Mouse (Mus musculus) testis, adult 2 months (tissue): ENCODE results near the gene Kbtbd4. TPM values are rescaled to one million over a fixed set of nuclear protein-coding genes. Genes with fewer than 3 reads are reported as not detected.
A peak's percentile ranks its signal among the peaks of the same experiment; 100 is the strongest.

ENCODE experiments used
- H3K27ac ChIP-seq: fragments of 200-500 bp; 2 replicates; pipeline ENCODE4 v1.5.1; 2012; ENCODE audit warnings: low read depth, low read length; ENCODE audit not compliant: control insufficient read depth, insufficient read depth
- H3K27me3 ChIP-seq: fragments of 200-500 bp; 2 replicates; pipeline ENCODE4 v1.6.1; 2012; ENCODE audit warnings: mild to moderate bottlenecking, low read length, moderate library complexity; ENCODE audit not compliant: control insufficient read depth, insufficient read depth
- H3K36me3 ChIP-seq: fragments of 200-500 bp; 2 replicates; pipeline ENCODE4 v1.6.1; 2012; ENCODE audit warnings: mild to moderate bottlenecking, low read length; ENCODE audit not compliant: control insufficient read depth, insufficient read depth
- H3K4me1 ChIP-seq: fragments of 200-500 bp; 2 replicates; pipeline ENCODE4 v1.6.1; 2012; ENCODE audit warnings: low read length; ENCODE audit not compliant: control insufficient read depth, insufficient read depth
- H3K4me3 ChIP-seq: fragments of 200-500 bp; 2 replicates; pipeline ENCODE4 v1.5.1; 2012; ENCODE audit warnings: low read depth, mild to moderate bottlenecking, low read length, moderate library complexity, mixed read lengths; ENCODE audit not compliant: control insufficient read depth
- CTCF ChIP-seq: fragments of 200-500 bp; IDR thresholded peaks from 2 replicates; pipeline ENCODE4 v1.5.1; 2012; ENCODE audit warnings: low read depth, mild to moderate bottlenecking, inconsistent platforms, low read length, moderate library complexity; ENCODE audit not compliant: control insufficient read depth, insufficient read depth, insufficient replicate concordance
- POLR2A ChIP-seq: fragments of 200-500 bp; IDR thresholded peaks from 2 replicates; pipeline ENCODE4 v1.6.1; 2012; ENCODE audit warnings: low read depth, mild to moderate bottlenecking, inconsistent platforms, low read length, moderate library complexity; ENCODE audit not compliant: control insufficient read depth
- polyA plus RNA-seq: library from polyadenylated mRNA; depleted of rRNA; stranded (reverse); fragments of >200 nt; gene quantifications from 2 replicates; pipeline ENCODE4 v1.2.3, GENCODE M21; 2012; rRNA removed

Gene Kbtbd4
- 34.5 and 35.5 TPM in 2 replicates for polyA plus RNA-seq

DNA sequence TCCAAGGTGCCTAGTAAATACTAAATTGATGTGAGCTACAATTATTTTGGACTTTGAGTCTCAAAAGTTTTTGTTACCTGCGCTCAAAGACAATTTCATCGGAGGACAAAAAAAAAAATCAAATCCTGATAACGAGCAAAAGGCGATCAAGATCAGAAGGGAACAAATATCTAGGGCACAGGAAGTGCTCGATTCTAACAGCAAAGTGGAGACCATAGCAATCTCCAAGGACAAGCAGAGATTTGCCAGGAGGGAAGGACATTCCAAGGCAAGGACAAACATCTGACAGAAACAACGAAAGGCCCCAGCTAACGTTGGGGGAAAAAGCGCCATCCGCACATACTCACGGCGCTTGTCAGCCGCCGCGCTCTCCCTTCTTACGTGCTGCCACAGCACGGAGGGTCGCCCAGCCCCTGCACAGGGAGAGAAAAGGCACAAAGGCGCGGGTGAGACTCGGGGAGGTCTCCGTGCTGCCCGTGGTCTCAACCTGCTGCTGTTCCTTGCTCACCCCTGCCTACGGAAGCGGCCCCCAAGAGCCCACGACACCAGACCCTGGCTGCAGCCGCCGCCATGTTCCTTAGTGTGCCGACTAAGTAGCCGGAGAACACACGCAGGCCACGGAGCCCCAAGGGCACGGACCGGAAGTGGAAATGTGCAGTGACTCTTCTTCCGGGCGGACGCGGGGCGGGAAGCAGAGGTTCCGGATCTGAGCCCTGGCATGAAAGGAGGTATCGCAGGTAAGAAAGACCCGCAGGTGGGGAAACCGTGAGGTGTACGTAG is at the start of gene Kbtbd4, which contains the start of gene Ndufs3:
Gene Kbtbd4, plus strand, starts transcription at position 665 of the 780 bp plus-strand sequence.
Gene Ndufs3, minus strand, starts transcription at position 752 of the 780 bp plus-strand sequence.
- H3K4me1 ChIP-seq = no peaks in the 10 kb centered on the region; the same call in 1 of the 2 replicates
- H3K36me3 ChIP-seq = no peaks in the 10 kb centered on the region; the same call in 1 of the 2 replicates
- TF ChIP-seq POLR2A (peak; percentile 90; the same call in 1 of the 2 replicates), CTCF (no peak)
- H3K27me3 ChIP-seq = no peaks in the 10 kb centered on the region
- H3K4me3 ChIP-seq = peak within 1 kb of the TSS; percentile 92
- peak within 1 kb of the TSS; percentile 96 for H3K27ac ChIP-seq

GRCm38 (mm10) chr2:90861486-90861885 is 43.1 kb upstream of the Kbtbd4 start:
- Histone ChIP-seq H3K4me3 (no peak overlapping the region), H3K4me1 (no peaks in the 10 kb centered on the region), H3K27me3 (no peaks in the 10 kb centered on the region), H3K36me3 (peaks cover 5% of the 10 kb centered on the region), H3K27ac (no peak overlapping the region)
- TF ChIP-seq POLR2A (no peak), CTCF (no peak)

- Histone ChIP-seq H3K36me3 (peaks cover 5% of the 10 kb centered on the region), H3K4me1 (no peaks in the 10 kb centered on the region), H3K4me3 (no peak overlapping the region), H3K27ac (no peak overlapping the region), H3K27me3 (no peaks in the 10 kb centered on the region)
- TF ChIP-seq CTCF (no peak), POLR2A (no peak)
Measured at GRCm38 (mm10) chr2:90864184-90864583, 40.4 kb upstream of the Kbtbd4 start.

DNA sequence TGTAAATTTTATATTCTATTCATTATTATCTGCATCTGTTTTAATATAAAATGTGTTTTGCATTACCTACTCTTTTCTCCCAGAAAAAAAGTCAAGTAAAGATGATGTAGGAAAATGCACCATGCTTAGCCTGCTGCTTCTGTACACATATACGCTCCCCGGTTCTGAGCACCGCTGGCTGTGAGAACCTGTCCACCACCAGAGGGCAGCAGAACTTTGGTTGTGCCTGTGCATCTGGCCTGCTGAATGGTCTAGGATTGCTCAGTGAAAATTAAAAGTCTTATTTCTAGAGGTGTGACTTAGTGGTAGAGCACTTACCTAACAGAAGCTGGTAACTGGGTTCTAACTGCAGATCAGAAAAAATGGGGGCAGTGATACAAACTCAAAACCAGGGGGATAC is 38.0 kb upstream of the Kbtbd4 start:
- Histone ChIP-seq H3K27me3 (no peaks in the 10 kb centered on the region), H3K4me3 (no peak overlapping the region), H3K4me1 (peaks cover 3% of the 10 kb centered on the region; the same call in 1 of the 2 replicates), H3K36me3 (peaks cover 2% of the 10 kb centered on the region; the same call in 1 of the 2 replicates), H3K27ac (no peak overlapping the region)
- TF ChIP-seq POLR2A = no peak
- peak; percentile 73; the same call in 1 of the 2 replicates for TF ChIP-seq CTCF

- no peaks in the 10 kb centered on the region for H3K27me3 ChIP-seq
- peak overlapping the region; percentile 39; the same call in 1 of the 2 replicates for H3K27ac ChIP-seq
- H3K4me3 ChIP-seq = no peak overlapping the region
- no peak for TF ChIP-seq POLR2A
- no peak for TF ChIP-seq CTCF
- H3K4me1 ChIP-seq = peaks cover 3% of the 10 kb centered on the region; the same call in 1 of the 2 replicates
- no peaks in the 10 kb centered on the region for H3K36me3 ChIP-seq
Measured at GRCm38 (mm10) chr2:90870136-90870601, 34.4 kb upstream of the Kbtbd4 start.

- Histone ChIP-seq H3K4me1 (peaks cover 3% of the 10 kb centered on the region; the same call in 1 of the 2 replicates), H3K36me3 (no peaks in the 10 kb centered on the region), H3K27me3 (no peaks in the 10 kb centered on the region), H3K27ac (no peak overlapping the region), H3K4me3 (no peak overlapping the region)
- no peak for TF ChIP-seq POLR2A
- TF ChIP-seq CTCF = no peak
Measured at GRCm38 (mm10) chr2:90871180-90871961, 33.2 kb upstream of the Kbtbd4 start.

DNA sequence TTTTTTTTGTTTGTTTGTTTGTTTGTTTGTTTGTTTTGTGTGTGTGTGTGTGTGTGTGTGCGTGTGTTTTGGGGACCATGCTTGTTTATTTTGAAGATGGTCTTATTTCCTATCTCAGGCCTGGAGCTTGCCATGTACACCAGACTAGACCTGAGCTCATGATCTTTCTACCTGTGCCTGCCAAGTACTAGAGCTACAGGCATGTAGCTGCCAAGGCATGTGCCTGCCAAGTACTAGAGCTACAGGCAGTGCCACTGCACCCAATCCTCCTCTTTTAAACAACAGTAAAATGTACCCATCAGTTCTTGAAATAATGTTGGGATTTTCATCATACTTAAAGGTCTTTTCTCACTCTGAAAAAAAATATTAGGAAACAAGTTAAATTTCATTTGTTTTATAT is 30.5 kb upstream of the Kbtbd4 start:
- H3K27me3 ChIP-seq = no peaks in the 10 kb centered on the region
- TF ChIP-seq POLR2A = no peak
- no peak for TF ChIP-seq CTCF
- no peak overlapping the region for H3K4me3 ChIP-seq
- H3K27ac ChIP-seq = no peak overlapping the region
- no peaks in the 10 kb centered on the region for H3K36me3 ChIP-seq
- H3K4me1 ChIP-seq = peaks cover 3% of the 10 kb centered on the region; the same call in 1 of the 2 replicates
